Mouse (Mus musculus): ENCODE data around the gene Olfr311. TPM values are rescaled to one million over a fixed set of nuclear protein-coding genes. Genes with fewer than 3 reads are reported as not detected.
"Not testable (repeated sequence)": the region's sequence is repeated elsewhere in the genome, so short reads cannot be mapped to it uniquely, and the experiment has no call there.

Olfr311 gene
- not detected in 2 replicates for polyA plus RNA-seq (2015; fragmentation: Nextera tagmentation; extraction: Ambion mirVana)

GRCm38 (mm10) chr11:58838951-58839350 is at the start of gene Olfr311:
TSS of gene Olfr311 (plus strand) at chr11:58839251.
- H3K4me3 ChIP-seq (replicated peaks); H3K27ac ChIP-seq (replicated peaks); H3K36me3 ChIP-seq (replicated peaks); H3K4me2 ChIP-seq; H3K9ac ChIP-seq; H3K4me1 ChIP-seq (replicated peaks); H3K27me3 ChIP-seq; H3K9me3 ChIP-seq (replicated peaks); ATAC-seq (ENCODE audit: insufficient read depth): not testable (repeated sequence)

GRCm38 (mm10) chr11:58789532-58789931 is 49.5 kb upstream of the Olfr311 start:
- ATAC-seq (ENCODE audit: insufficient read depth): no peak
- H3K4me1 ChIP-seq (replicated peaks): no peaks in the 10 kb centered on the region
- H3K4me2 ChIP-seq: no peak overlapping the region

GRCm38 (mm10) chr11:58790053-58790452 is 49.0 kb upstream of the Olfr311 start:
- Histone ChIP-seq H3K9me3 (replicated peaks) (no peaks in the 10 kb centered on the region), H3K4me3 (replicated peaks) (no peak overlapping the region), H3K27ac (replicated peaks) (no peak overlapping the region), H3K27me3 (no peaks in the 10 kb centered on the region), H3K4me2 (no peak overlapping the region), H3K4me1 (replicated peaks) (no peaks in the 10 kb centered on the region), H3K9ac (no peak overlapping the region), H3K36me3 (replicated peaks) (no peaks in the 10 kb centered on the region)
- WGBS (ENCODE audit: insufficient replicate concordance): 22% methylated on average over 2 of the region's 2 CpGs
- ATAC-seq (ENCODE audit: insufficient read depth): no peak

More at GRCm38 (mm10) chr11:58789532-58789931, 49.5 kb upstream of the Olfr311 start:
- H3K36me3 ChIP-seq (replicated peaks): no peaks in the 10 kb centered on the region
- no peak overlapping the region for H3K9ac ChIP-seq
- no peaks in the 10 kb centered on the region for H3K9me3 ChIP-seq (replicated peaks)
- H3K27me3 ChIP-seq: no peaks in the 10 kb centered on the region
- WGBS (ENCODE audit: insufficient replicate concordance): 18% methylated on average over 3 of the region's 3 CpGs
- no peak overlapping the region for H3K27ac ChIP-seq (replicated peaks)
- no peak overlapping the region for H3K4me3 ChIP-seq (replicated peaks)

- Histone ChIP-seq H3K4me1 (replicated peaks) (no peaks in the 10 kb centered on the region), H3K36me3 (replicated peaks) (no peaks in the 10 kb centered on the region), H3K9ac (no peak overlapping the region), H3K4me2 (no peak overlapping the region), H3K27me3 (no peaks in the 10 kb centered on the region), H3K27ac (replicated peaks) (no peak overlapping the region), H3K9me3 (replicated peaks) (no peaks in the 10 kb centered on the region), H3K4me3 (replicated peaks) (no peak overlapping the region)
- no peak for ATAC-seq (ENCODE audit: insufficient read depth)
- WGBS (ENCODE audit: insufficient replicate concordance): 33% methylated on average over 6 of the region's 6 CpGs
Measured at GRCm38 (mm10) chr11:58790646-58791045, 48.4 kb upstream of the Olfr311 start.

- Histone ChIP-seq H3K4me1 (replicated peaks) (no peaks in the 10 kb centered on the region), H3K4me3 (replicated peaks) (no peak overlapping the region), H3K9ac (no peak overlapping the region), H3K27me3 (no peaks in the 10 kb centered on the region), H3K9me3 (replicated peaks) (no peaks in the 10 kb centered on the region), H3K27ac (replicated peaks) (no peak overlapping the region), H3K36me3 (replicated peaks) (no peaks in the 10 kb centered on the region), H3K4me2 (no peak overlapping the region)
- no peak for ATAC-seq (ENCODE audit: insufficient read depth)
- WGBS (ENCODE audit: insufficient replicate concordance): 61% methylated on average over 2 of the region's 2 CpGs
Measured at GRCm38 (mm10) chr11:58795856-58796255, 43.2 kb upstream of the Olfr311 start.

- no peak for ATAC-seq (ENCODE audit: insufficient read depth)
- Histone ChIP-seq H3K4me2 (no peak overlapping the region), H3K4me1 (replicated peaks) (no peaks in the 10 kb centered on the region), H3K36me3 (replicated peaks) (no peaks in the 10 kb centered on the region), H3K27ac (replicated peaks) (no peak overlapping the region), H3K4me3 (replicated peaks) (no peak overlapping the region), H3K9ac (no peak overlapping the region), H3K27me3 (no peaks in the 10 kb centered on the region), H3K9me3 (replicated peaks) (no peaks in the 10 kb centered on the region)
- 61% methylated on average over 7 of the region's 7 CpGs for WGBS (ENCODE audit: insufficient replicate concordance)
Measured at GRCm38 (mm10) chr11:58796850-58797249, 42.2 kb upstream of the Olfr311 start.

- no peak overlapping the region for H3K9ac ChIP-seq
- ATAC-seq (ENCODE audit: insufficient read depth): no peak
- no peaks in the 10 kb centered on the region for H3K9me3 ChIP-seq (replicated peaks)
- H3K27ac ChIP-seq (replicated peaks): no peak overlapping the region
- H3K36me3 ChIP-seq (replicated peaks): no peaks in the 10 kb centered on the region
- 45% methylated on average over 5 of the region's 5 CpGs for WGBS (ENCODE audit: insufficient replicate concordance)
- no peaks in the 10 kb centered on the region for H3K4me1 ChIP-seq (replicated peaks)
- no peak overlapping the region for H3K4me2 ChIP-seq
- no peak overlapping the region for H3K4me3 ChIP-seq (replicated peaks)
- no peaks in the 10 kb centered on the region for H3K27me3 ChIP-seq
Measured at GRCm38 (mm10) chr11:58799747-58800146, 39.3 kb upstream of the Olfr311 start.

- no peaks in the 10 kb centered on the region for H3K36me3 ChIP-seq (replicated peaks)
- H3K9ac ChIP-seq: no peak within 1 kb of the TSS
- no peaks in the 10 kb centered on the region for H3K9me3 ChIP-seq (replicated peaks)
- no peak within 1 kb of the TSS for H3K27ac ChIP-seq (replicated peaks)
- no peak for ATAC-seq (ENCODE audit: insufficient read depth)
- no peak within 1 kb of the TSS for H3K4me2 ChIP-seq
- WGBS (ENCODE audit: insufficient replicate concordance): 37% methylated on average over 14 of the region's 14 CpGs
- no peak within 1 kb of the TSS for H3K4me3 ChIP-seq (replicated peaks)
- H3K27me3 ChIP-seq: no peaks in the 10 kb centered on the region
- H3K4me1 ChIP-seq (replicated peaks): no peaks in the 10 kb centered on the region
Measured at GRCm38 (mm10) chr11:58801558-58802228, 37.4 kb upstream of the Olfr311 start, which contains the start of gene Fam183b. TSS of gene Fam183b (minus strand) at chr11:58801960.

GRCm38 (mm10) chr11:58803871-58804270 is 35.2 kb upstream of the Olfr311 start:
- Histone ChIP-seq H3K27ac (replicated peaks) (no peak overlapping the region), H3K4me3 (replicated peaks) (no peak overlapping the region), H3K9ac (no peak overlapping the region), H3K4me1 (replicated peaks) (no peaks in the 10 kb centered on the region), H3K9me3 (replicated peaks) (no peaks in the 10 kb centered on the region), H3K4me2 (no peak overlapping the region), H3K27me3 (no peaks in the 10 kb centered on the region), H3K36me3 (replicated peaks) (no peaks in the 10 kb centered on the region)
- ATAC-seq (ENCODE audit: insufficient read depth): no peak
- WGBS (ENCODE audit: insufficient replicate concordance): 47% methylated on average over 4 of the region's 4 CpGs

GRCm38 (mm10) chr11:58804393-58804792 is 34.7 kb upstream of the Olfr311 start:
- H3K27me3 ChIP-seq: no peaks in the 10 kb centered on the region
- no peaks in the 10 kb centered on the region for H3K36me3 ChIP-seq (replicated peaks)
- H3K27ac ChIP-seq (replicated peaks): no peak overlapping the region
- ATAC-seq (ENCODE audit: insufficient read depth): no peak
- WGBS (ENCODE audit: insufficient replicate concordance): 66% methylated on average over 2 of the region's 2 CpGs
- no peak overlapping the region for H3K4me2 ChIP-seq
- no peak overlapping the region for H3K4me3 ChIP-seq (replicated peaks)
- no peaks in the 10 kb centered on the region for H3K9me3 ChIP-seq (replicated peaks)
- H3K4me1 ChIP-seq (replicated peaks): no peaks in the 10 kb centered on the region
- no peak overlapping the region for H3K9ac ChIP-seq

- no peak overlapping the region for H3K9ac ChIP-seq
- H3K4me2 ChIP-seq: no peak overlapping the region
- H3K4me3 ChIP-seq (replicated peaks): no peak overlapping the region
- no peaks in the 10 kb centered on the region for H3K36me3 ChIP-seq (replicated peaks)
- H3K27me3 ChIP-seq: no peaks in the 10 kb centered on the region
- ATAC-seq (ENCODE audit: insufficient read depth): no peak
- H3K4me1 ChIP-seq (replicated peaks): no peaks in the 10 kb centered on the region
- WGBS (ENCODE audit: insufficient replicate concordance): 3% methylated on average over 1 of the region's 1 CpGs
- H3K9me3 ChIP-seq (replicated peaks): no peaks in the 10 kb centered on the region
- H3K27ac ChIP-seq (replicated peaks): no peak overlapping the region
Measured at GRCm38 (mm10) chr11:58812001-58812400, 27.1 kb upstream of the Olfr311 start.

GRCm38 (mm10) chr11:58814700-58815099 is 24.4 kb upstream of the Olfr311 start, which contains the start of gene Olfr313:
TSS of gene Olfr313 (plus strand) at chr11:58815000.
- not testable (repeated sequence) for H3K4me1 ChIP-seq (replicated peaks); H3K9me3 ChIP-seq (replicated peaks); H3K27ac ChIP-seq (replicated peaks); H3K27me3 ChIP-seq; H3K4me2 ChIP-seq; ATAC-seq (ENCODE audit: insufficient read depth); H3K9ac ChIP-seq; H3K4me3 ChIP-seq (replicated peaks); H3K36me3 ChIP-seq (replicated peaks)
- WGBS (ENCODE audit: insufficient replicate concordance): 36% methylated on average over 1 of the region's 1 CpGs
